Mouse (Mus musculus) left cerebral cortex, adult 2 months (tissue): ENCODE measurements at regions not wholly inside any gene's neighbourhood (a gene's known extent, or its start where the extent isn't known, plus 50 kb on each side); places are given as distances from the start of the nearest gene placed in this dataset.
"Not testable (repeated sequence)": the region's sequence is repeated elsewhere in the genome, so short reads cannot be mapped to it uniquely, and the experiment has no call there.

Experiments used
- DNase-seq, 2 experiments: peaks; one replicate each; pipeline ENCODE4 v3.0.0; 2021 to 2022; ENCODE audit warnings: low spot score in 2 of 2, mixed read lengths in 1 of 2; ENCODE audit errors: extremely low spot score in 1 of 2
- H3K27ac ChIP-seq: fragments of 200-600 bp; 2 replicates; pipeline ENCODE4 v1.8.1; 2022
- H3K4me3 ChIP-seq: fragments of 200-600 bp; 2 replicates; pipeline ENCODE4 v1.8.1; 2022
- CTCF ChIP-seq: fragments of 200-600 bp; IDR thresholded peaks from 2 replicates; pipeline ENCODE4 v1.8.1; 2022; ENCODE audit warnings: antibody characterized with exemption, mild to moderate bottlenecking, moderate library complexity
- intact Hi-C: fragments of 180-260 bp; cut with DNase I; formaldehyde crosslinking; loops from one replicate; pipeline ENCODE4 v1.15.1; 2025

GRCm38 (mm10) chr3:21149618-21150017 lies 782.6 kb upstream of the Agtr1b start:
- no peak for TF ChIP-seq CTCF
- DNase-seq: no peak
- H3K27ac ChIP-seq: no peak overlapping the region
- intact Hi-C loops: no loop called here
- no peak overlapping the region for H3K4me3 ChIP-seq

- Histone ChIP-seq H3K27ac (no peak overlapping the region), H3K4me3 (no peak overlapping the region)
- DNase-seq: no peak
- intact Hi-C loops: no loop called here
- no peak for TF ChIP-seq CTCF
Observed at GRCm38 (mm10) chr3:21128821-21129504, 762.0 kb upstream of the Agtr1b start.

GRCm38 (mm10) chr3:21126191-21126590 lies 759.2 kb upstream of the Agtr1b start:
- DNase-seq: no peak
- intact Hi-C loops: no loop called here
- no peak for TF ChIP-seq CTCF
- H3K4me3 ChIP-seq: no peak overlapping the region
- H3K27ac ChIP-seq: no peak overlapping the region

GRCm38 (mm10) chr3:21118164-21118902 lies 751.4 kb upstream of the Agtr1b start:
- intact Hi-C loops: no loop called here
- Histone ChIP-seq H3K27ac (no peak overlapping the region), H3K4me3 (no peak overlapping the region)
- DNase-seq: no peak
- no peak for TF ChIP-seq CTCF

- intact Hi-C loops: no loop called here
- Histone ChIP-seq H3K27ac (no peak overlapping the region), H3K4me3 (no peak overlapping the region)
- no peak for DNase-seq
- TF ChIP-seq CTCF: no peak
Observed at GRCm38 (mm10) chr3:21111735-21112518, 745.0 kb upstream of the Agtr1b start.

GRCm38 (mm10) chr3:21090206-21090605 lies 723.2 kb upstream of the Agtr1b start:
- no peak for DNase-seq
- Histone ChIP-seq H3K4me3 (no peak overlapping the region), H3K27ac (peak overlapping the region; percentile 45)
- intact Hi-C loops: loop anchor here (1.0 kb wide), 1 partner anchor 463 kb away; no protein-coding TSS in a partner anchor
- no peak for TF ChIP-seq CTCF

GRCm38 (mm10) chr3:21086426-21086825 lies 719.4 kb upstream of the Agtr1b start:
- no peak for DNase-seq
- intact Hi-C loops: loop anchor here (5.0 kb wide), 1 partner anchor 264 kb away; no protein-coding TSS in a partner anchor
- TF ChIP-seq CTCF: no peak

GRCm38 (mm10) chr3:21077548-21077947 lies 710.6 kb upstream of the Agtr1b start:
- intact Hi-C loops: no loop called here
- Histone ChIP-seq H3K27ac (no peak overlapping the region), H3K4me3 (no peak overlapping the region)
- DNase-seq: no peak
- TF ChIP-seq CTCF: no peak

More at GRCm38 (mm10) chr3:21086426-21086825, 719.4 kb upstream of the Agtr1b start:
- Histone ChIP-seq H3K4me3 (no peak overlapping the region), H3K27ac (no peak overlapping the region)

GRCm38 (mm10) chr3:21053337-21053736 lies 686.4 kb upstream of the Agtr1b start:
- H3K27ac ChIP-seq, H3K4me3 ChIP-seq, DNase-seq, intact Hi-C loops: not testable (repeated sequence)

GRCm38 (mm10) chr3:21049365-21049764 lies 682.4 kb upstream of the Agtr1b start:
- DNase-seq, H3K4me3 ChIP-seq, H3K27ac ChIP-seq, intact Hi-C loops: not testable (repeated sequence)

- intact Hi-C loops: loop anchor here (2.0 kb wide), 1 partner anchor 19 kb away; no protein-coding TSS in a partner anchor
- Histone ChIP-seq H3K4me3 (no peak overlapping the region), H3K27ac (peak overlapping the region; percentile 44; the same call in 1 of the 2 replicates)
- no peak for DNase-seq
- no peak for TF ChIP-seq CTCF
Observed at GRCm38 (mm10) chr3:21045981-21046380, 679.0 kb upstream of the Agtr1b start.

- Histone ChIP-seq H3K27ac (peak overlapping the region; percentile 38), H3K4me3 (no peak overlapping the region)
- intact Hi-C loops: loop anchor here (2.0 to 10.0 kb wide), 5 partner anchors 21 to 459 kb away; no protein-coding TSS in a partner anchor
- no peak for TF ChIP-seq CTCF
- peak in 1 of 2 experiments; percentile 26 for DNase-seq
Observed at GRCm38 (mm10) chr3:21025876-21026275, 658.9 kb upstream of the Agtr1b start.
